In the genomic region with DNA sequence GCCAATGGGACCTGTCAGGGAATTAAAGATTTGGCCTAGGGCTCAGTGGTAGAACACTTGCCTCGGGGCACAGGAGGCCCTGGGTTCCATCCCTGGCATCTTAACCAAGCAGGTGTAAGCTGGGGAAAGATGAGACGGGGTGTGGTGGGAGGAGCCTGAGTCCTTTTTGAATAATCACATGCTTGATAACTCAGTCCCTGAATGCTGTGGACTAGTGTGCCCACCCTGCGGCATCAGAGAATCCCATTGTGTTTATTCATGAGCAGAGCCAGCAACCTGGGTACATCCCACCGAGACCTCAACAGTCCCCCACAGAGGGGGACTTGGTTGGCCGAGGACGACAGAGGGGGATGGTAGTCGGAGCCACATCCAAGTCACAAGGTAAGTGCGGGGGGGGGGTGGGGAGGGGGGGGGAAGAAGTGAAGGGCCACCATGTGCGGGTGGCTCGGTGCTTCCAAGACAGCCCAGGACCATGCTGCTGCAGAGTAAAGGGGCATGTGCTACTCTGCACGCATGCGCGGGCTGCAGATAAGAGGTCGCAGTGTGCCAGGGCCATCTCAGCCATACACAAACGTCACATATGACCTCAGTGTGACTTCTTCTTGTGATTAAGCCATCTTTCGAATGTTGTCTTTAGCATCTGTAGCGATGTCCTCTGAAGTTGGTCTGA, we compare ENCODE assay signal across 16 mouse cellular contexts. TPM values are rescaled to one million over a fixed set of nuclear protein-coding genes. Genes with fewer than 3 reads are reported as not detected.
DNase-seq lines count a peak whose midpoint lies in the region; ATAC-seq and TF ChIP-seq lines count a peak whose summit lies in the region.
"Had no signal": no experiment of that assay in that cellular context is flagged by ENCODE, and none has a peak within 500 bp of the region (broad histone marks: within the 10 kb centered on the region; RNA-seq: fewer than 3 reads in every experiment).

No protein-coding gene starts in this region.

- H3K27ac ChIP-seq in embryonic facial prominence, embryonic 11.5 days (replicated peaks; ENCODE audit: low read depth, low read length): no peak overlapping the region
- no peak overlapping the region for H3K27ac ChIP-seq in forebrain, embryonic 10.5 days
- H3K27ac ChIP-seq in hindbrain, embryonic 12.5 days: no peak overlapping the region
- H3K27ac ChIP-seq in midbrain, embryonic 14.5 days (replicated peaks; ENCODE audit: low read depth, low read length): no peak overlapping the region
- no peak overlapping the region for H3K27ac ChIP-seq in liver, postnatal 0 days (ENCODE audit: low read depth)
- no peak overlapping the region for H3K27ac ChIP-seq in heart, embryonic 11.5 days (ENCODE audit: low read depth, low read length)
- H3K27ac ChIP-seq: intestine, embryonic 15.5 days had no signal

- no peaks in the 10 kb centered on the region for H3K36me3 ChIP-seq in embryonic facial prominence, embryonic 11.5 days (replicated peaks; ENCODE audit: control insufficient read depth, insufficient read depth, low read depth, low read length)
- H3K36me3 ChIP-seq in forebrain, embryonic 10.5 days (replicated peaks): no peaks in the 10 kb centered on the region
- no peaks in the 10 kb centered on the region for H3K36me3 ChIP-seq in hindbrain, embryonic 12.5 days
- no peaks in the 10 kb centered on the region for H3K36me3 ChIP-seq in midbrain, embryonic 14.5 days (ENCODE audit: control insufficient read depth, insufficient read depth, low read length)
- no peaks in the 10 kb centered on the region for H3K36me3 ChIP-seq in liver, postnatal 0 days (replicated peaks; ENCODE audit: insufficient read depth, low read length)
- H3K36me3 ChIP-seq in heart, embryonic 11.5 days (ENCODE audit: control insufficient read depth, insufficient read depth, low read length): no peaks in the 10 kb centered on the region
- H3K36me3 ChIP-seq: intestine, embryonic 15.5 days had no signal

- H3K27me3 ChIP-seq in embryonic facial prominence, embryonic 11.5 days (ENCODE audit: control insufficient read depth, insufficient read depth, low read length): no peaks in the 10 kb centered on the region; the same call in 1 of the 2 replicates
- H3K27me3 ChIP-seq in forebrain, embryonic 10.5 days (ENCODE audit: poor library complexity, severe bottlenecking): peaks cover 48% of the 10 kb centered on the region
- peaks cover 7% of the 10 kb centered on the region for H3K27me3 ChIP-seq in hindbrain, embryonic 12.5 days
- H3K27me3 ChIP-seq in midbrain, embryonic 14.5 days (ENCODE audit: control insufficient read depth, insufficient read depth, low read length): no peaks in the 10 kb centered on the region
- H3K27me3 ChIP-seq in liver, postnatal 0 days (ENCODE audit: insufficient read depth, low read length): no peaks in the 10 kb centered on the region
- peaks cover 16% of the 10 kb centered on the region; the same call in 1 of the 2 replicates for H3K27me3 ChIP-seq in heart, embryonic 11.5 days (ENCODE audit: control insufficient read depth, insufficient read depth, low read length)
- H3K27me3 ChIP-seq: intestine, embryonic 15.5 days had no signal

- no peaks in the 10 kb centered on the region for H3K9me3 ChIP-seq in embryonic facial prominence, embryonic 11.5 days (replicated peaks; ENCODE audit: control insufficient read depth, low read length)
- H3K9me3 ChIP-seq in forebrain, embryonic 10.5 days: no peaks in the 10 kb centered on the region
- H3K9me3 ChIP-seq in hindbrain, embryonic 12.5 days (replicated peaks): no peaks in the 10 kb centered on the region
- H3K9me3 ChIP-seq in midbrain, embryonic 14.5 days (ENCODE audit: control insufficient read depth, low read length): no peaks in the 10 kb centered on the region
- H3K9me3 ChIP-seq in liver, postnatal 0 days (ENCODE audit: low read length): no peaks in the 10 kb centered on the region
- H3K9me3 ChIP-seq in heart, embryonic 11.5 days (replicated peaks; ENCODE audit: control insufficient read depth, low read length): no peaks in the 10 kb centered on the region
- H3K9me3 ChIP-seq: intestine, embryonic 15.5 days had no signal

- peak; percentile 80; the same call in 1 of the 2 replicates for ATAC-seq in embryonic facial prominence, embryonic 11.5 days (replicated peaks; ENCODE audit: insufficient number of reproducible peaks, low FRiP score, low TSS enrichment, low read depth)
- ATAC-seq in hindbrain, embryonic 12.5 days (ENCODE audit: low FRiP score): peak; percentile 76
- peak; percentile 43; the same call in 1 of the 2 replicates for ATAC-seq in midbrain, embryonic 14.5 days (ENCODE audit: low FRiP score, low TSS enrichment)
- no peak for ATAC-seq in liver, postnatal 0 days
- ATAC-seq in heart, embryonic 11.5 days (replicated peaks; ENCODE audit: insufficient number of reproducible peaks, low FRiP score, low TSS enrichment): no peak
- ATAC-seq: intestine, embryonic 15.5 days had no signal

- WGBS in embryonic facial prominence, embryonic 11.5 days: 23% methylated on average over 16 of the region's 17 CpGs
- WGBS in forebrain, embryonic 10.5 days: 32% methylated on average over 13 of the region's 17 CpGs
- WGBS in hindbrain, embryonic 12.5 days: 18% methylated on average over 15 of the region's 17 CpGs
- 13% methylated on average over 16 of the region's 17 CpGs for WGBS in midbrain, embryonic 14.5 days
- 47% methylated on average over 15 of the region's 17 CpGs for WGBS in liver, postnatal 0 days (ENCODE audit: insufficient replicate concordance)
- WGBS in heart, embryonic 11.5 days (ENCODE audit: insufficient replicate concordance): 45% methylated on average over 14 of the region's 17 CpGs

- no peak for DNase-seq in embryonic facial prominence, embryonic 11.5 days (ENCODE audit: low spot score)
- no peak for DNase-seq in forebrain, embryonic 10.5 days (ENCODE audit: extremely low spot score, low spot score)
- peak; percentile 70 for DNase-seq in midbrain, embryonic 14.5 days
- no peak for DNase-seq in right cerebral cortex, postnatal 14 days
- no peak for DNase-seq in liver, postnatal 0 days
- DNase-seq in right cerebral cortex, adult 18-20 months: no peak
- DNase-seq: cerebellum, adult 8-10 months; heart, postnatal 10 days; kidney, postnatal 25 days; layer of hippocampus, postnatal 36 days; lung, adult 18-20 months had no signal

- no peak overlapping the region for H3K4me2 ChIP-seq in embryonic facial prominence, embryonic 11.5 days (ENCODE audit: low read depth, low read length)
- H3K4me2 ChIP-seq in hindbrain, embryonic 12.5 days (replicated peaks): peak overlapping the region; percentile 38
- peak overlapping the region; percentile 44 for H3K4me2 ChIP-seq in midbrain, embryonic 14.5 days (ENCODE audit: low read length)
- H3K4me2 ChIP-seq in liver, postnatal 0 days (ENCODE audit: low read depth, low read length): no peak overlapping the region
- H3K4me2 ChIP-seq in heart, embryonic 11.5 days: no peak overlapping the region
- H3K4me2 ChIP-seq: intestine, embryonic 15.5 days had no signal

- TF ChIP-seq CTCF in liver, postnatal 0 days (IDR thresholded peaks at IDR 0.05; ENCODE audit: low read depth): no peak

- H3K9ac ChIP-seq in embryonic facial prominence, embryonic 11.5 days (replicated peaks; ENCODE audit: low read length): no peak overlapping the region
- H3K9ac ChIP-seq in hindbrain, embryonic 12.5 days: no peak overlapping the region
- H3K9ac ChIP-seq in midbrain, embryonic 14.5 days (replicated peaks; ENCODE audit: low read length): no peak overlapping the region
- H3K9ac ChIP-seq in liver, postnatal 0 days (replicated peaks): no peak overlapping the region
- H3K9ac ChIP-seq in heart, embryonic 11.5 days (ENCODE audit: low read depth, low read length): no peak overlapping the region
- H3K9ac ChIP-seq: intestine, embryonic 15.5 days had no signal

- TF ChIP-seq EP300 in liver, postnatal 0 days (IDR thresholded peaks at IDR 0.05; ENCODE audit: low read depth): no peak

- no peaks in the 10 kb centered on the region for H3K4me1 ChIP-seq in embryonic facial prominence, embryonic 11.5 days (ENCODE audit: control insufficient read depth, insufficient read depth, low read length)
- H3K4me1 ChIP-seq in forebrain, embryonic 10.5 days: peaks cover 10% of the 10 kb centered on the region
- peaks cover 11% of the 10 kb centered on the region for H3K4me1 ChIP-seq in hindbrain, embryonic 12.5 days
- peaks cover 10% of the 10 kb centered on the region for H3K4me1 ChIP-seq in midbrain, embryonic 14.5 days (ENCODE audit: control insufficient read depth, insufficient read depth, low read length)
- no peaks in the 10 kb centered on the region for H3K4me1 ChIP-seq in liver, postnatal 0 days (ENCODE audit: insufficient read depth)
- no peaks in the 10 kb centered on the region for H3K4me1 ChIP-seq in heart, embryonic 11.5 days (ENCODE audit: control insufficient read depth, insufficient read depth, low read length)
- H3K4me1 ChIP-seq: intestine, embryonic 15.5 days had no signal

- H3K4me3 ChIP-seq in embryonic facial prominence, embryonic 11.5 days (ENCODE audit: low read depth, low read length): no peak overlapping the region
- H3K4me3 ChIP-seq in forebrain, embryonic 10.5 days: peak overlapping the region; percentile 25; the same call in 1 of the 2 replicates
- no peak overlapping the region for H3K4me3 ChIP-seq in hindbrain, embryonic 12.5 days
- H3K4me3 ChIP-seq in midbrain, embryonic 14.5 days (replicated peaks; ENCODE audit: low read depth, low read length): no peak overlapping the region
- no peak overlapping the region for H3K4me3 ChIP-seq in liver, postnatal 0 days (ENCODE audit: low read depth, low read length)
- H3K4me3 ChIP-seq in heart, embryonic 11.5 days (ENCODE audit: low read depth, low read length): no peak overlapping the region
- H3K4me3 ChIP-seq: intestine, embryonic 15.5 days; myocyte had no signal

RNA-seq across cellular contexts. Expression of a gene that starts 37.0 kb away (rescaled TPM):
- polyA plus RNA-seq in embryonic facial prominence, embryonic 11.5 days (2014; fragmentation: Nextera tagmentation; extraction: Ambion mirVana): not detected in 2 replicates
- not detected in 2 replicates for polyA plus RNA-seq in forebrain, embryonic 10.5 days (2016; fragmentation: Nextera tagmentation; extraction: Ambion mirVana)
- 0.15 and 0.17 TPM in 2 replicates for polyA plus RNA-seq in hindbrain, embryonic 12.5 days (2016; fragmentation: Nextera tagmentation; extraction: Ambion mirVana)
- 0.20 and 0.38 TPM in 2 replicates for polyA plus RNA-seq in midbrain, embryonic 14.5 days (2014; fragmentation: Nextera tagmentation; extraction: Ambion mirVana)
- not detected in 2 replicates for polyA plus RNA-seq in liver, postnatal 0 days (2015; fragmentation: Nextera tagmentation; extraction: Ambion mirVana)
- polyA plus RNA-seq in heart, embryonic 11.5 days (2014; fragmentation: Nextera tagmentation; extraction: Ambion mirVana): not detected in 2 replicates
- polyA plus RNA-seq: intestine, embryonic 15.5 days; myocyte; urinary bladder, adult 2 months had no signal

Comparison
In these comparisons a context has a peak if more than half of its experiments do, and no peak if none do; other contexts are left out.
1. ATAC-seq: peak in embryonic facial prominence, embryonic 11.5 days (single experiment), hindbrain, embryonic 12.5 days (single experiment) and midbrain, embryonic 14.5 days (single experiment); none in liver, postnatal 0 days (single experiment) and heart, embryonic 11.5 days (single experiment).
2. H3K4me2 ChIP-seq: peak in hindbrain, embryonic 12.5 days (single experiment) and midbrain, embryonic 14.5 days (single experiment); none in embryonic facial prominence, embryonic 11.5 days (single experiment), liver, postnatal 0 days (single experiment) and heart, embryonic 11.5 days (single experiment).